Mouse (Mus musculus) spleen, adult 18-20 months (tissue): ENCODE results near the gene Hist1h3b.
"Not testable (repeated sequence)": the region's sequence is repeated elsewhere in the genome, so short reads cannot be mapped to it uniquely, and the experiment has no call there.

ENCODE experiments used
- DNase-seq, 2 experiments: peaks; one replicate each; pipeline ENCODE4 v3.0.0; 2022; ENCODE audit warnings: mixed read lengths in 2 of 2

Hist1h3b gene

DNA sequence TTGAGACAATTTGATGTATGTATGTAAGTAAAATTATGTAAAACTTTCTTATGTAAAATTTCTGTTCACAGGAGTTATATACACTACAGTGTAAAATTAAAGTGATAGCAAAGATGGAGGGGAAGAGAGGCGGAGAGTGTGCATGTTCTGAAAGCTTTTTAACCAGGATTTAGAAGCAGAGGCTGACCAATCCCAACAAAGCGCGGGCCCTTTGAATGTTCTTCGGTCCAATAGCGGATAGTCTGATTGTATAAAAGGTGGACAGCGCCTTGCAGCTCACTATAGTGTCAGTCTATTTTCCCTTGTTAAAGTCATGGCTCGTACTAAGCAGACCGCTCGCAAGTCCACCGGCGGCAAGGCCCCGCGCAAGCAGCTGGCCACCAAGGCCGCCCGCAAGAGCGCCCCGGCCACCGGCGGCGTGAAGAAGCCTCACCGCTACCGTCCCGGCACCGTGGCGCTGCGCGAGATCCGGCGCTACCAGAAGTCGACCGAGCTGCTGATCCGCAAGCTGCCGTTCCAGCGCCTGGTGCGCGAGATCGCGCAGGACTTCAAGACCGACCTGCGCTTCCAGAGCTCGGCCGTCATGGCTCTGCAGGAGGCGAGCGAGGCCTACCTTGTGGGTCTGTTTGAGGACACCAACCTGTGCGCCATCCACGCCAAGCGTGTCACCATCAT lies at the start of gene Hist1h3b:
Gene Hist1h3b, plus strand, starts transcription at position 201 of the 675 bp plus-strand sequence.
- peak; percentile 62 to 84 for DNase-seq

DNA sequence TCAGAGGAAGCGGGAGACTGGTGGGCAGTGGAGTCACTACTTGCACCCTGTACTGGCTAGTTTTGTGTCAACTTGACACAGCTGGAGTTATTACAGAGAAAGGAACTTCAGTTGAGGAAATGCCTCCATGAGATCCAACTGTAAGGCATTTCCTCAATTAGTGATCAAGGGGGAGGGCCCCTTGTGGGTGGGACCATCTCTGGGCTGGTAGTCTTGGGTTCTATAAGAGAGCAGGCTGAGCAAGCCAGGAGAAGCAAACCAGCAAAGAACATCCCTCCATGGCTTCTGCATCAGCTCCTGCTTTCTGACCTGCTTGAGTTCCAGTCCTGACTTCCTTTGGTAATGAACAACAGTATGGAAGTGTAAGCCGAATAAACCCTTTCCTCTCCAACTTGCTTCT lies 49.3 kb upstream of the Hist1h3b start:
- DNase-seq = not testable (repeated sequence)

DNA sequence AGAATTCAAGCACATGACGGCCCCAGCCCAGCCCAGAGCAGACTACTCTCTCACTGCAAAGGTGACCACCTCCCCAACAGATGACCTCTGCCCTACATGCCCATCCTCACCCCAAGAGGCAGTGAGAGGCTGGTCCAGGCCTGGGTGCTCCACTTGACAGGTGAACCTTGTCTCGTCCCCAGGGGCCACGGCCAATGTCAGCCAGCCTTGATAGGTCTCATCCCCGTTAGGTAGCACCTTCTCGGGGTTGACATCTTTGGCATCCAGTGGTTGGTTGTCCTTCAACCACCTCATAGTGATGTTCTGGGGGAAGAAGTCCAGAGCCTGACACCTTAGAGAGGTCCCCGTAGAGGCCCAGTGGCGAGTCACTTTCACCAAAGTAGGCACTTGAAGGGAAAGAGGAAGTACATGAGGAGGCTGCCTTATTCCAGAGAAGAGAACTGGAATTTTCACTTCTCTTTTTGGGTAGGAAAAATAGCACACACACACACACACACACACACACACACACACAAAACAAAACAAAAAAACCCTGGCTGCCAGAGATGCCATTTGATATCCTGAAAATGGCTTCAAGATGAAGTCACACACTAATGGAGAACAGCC lies 46.2 kb upstream of the Hist1h3b start:
- no peak for DNase-seq

DNA sequence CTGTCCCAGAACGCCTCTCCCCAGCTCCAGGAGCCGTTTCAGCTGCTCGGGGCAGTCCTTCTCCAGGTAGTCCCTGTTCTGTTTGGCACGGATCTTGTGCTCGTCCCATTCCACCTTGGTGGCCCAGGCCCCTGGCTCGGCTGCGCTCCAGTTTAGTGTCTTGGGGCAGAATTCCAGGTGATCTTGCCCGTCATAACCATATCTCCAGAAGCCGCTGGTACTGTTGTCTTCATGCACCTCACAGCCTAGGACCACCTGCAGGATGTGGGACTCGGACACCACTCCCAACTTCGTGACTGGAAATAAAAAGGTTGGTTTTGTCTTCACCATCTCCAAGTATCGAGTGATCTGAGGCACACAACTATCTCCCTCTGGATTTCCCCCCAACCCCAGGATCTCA lies 45.3 kb upstream of the Hist1h3b start:
- no peak for DNase-seq

DNA sequence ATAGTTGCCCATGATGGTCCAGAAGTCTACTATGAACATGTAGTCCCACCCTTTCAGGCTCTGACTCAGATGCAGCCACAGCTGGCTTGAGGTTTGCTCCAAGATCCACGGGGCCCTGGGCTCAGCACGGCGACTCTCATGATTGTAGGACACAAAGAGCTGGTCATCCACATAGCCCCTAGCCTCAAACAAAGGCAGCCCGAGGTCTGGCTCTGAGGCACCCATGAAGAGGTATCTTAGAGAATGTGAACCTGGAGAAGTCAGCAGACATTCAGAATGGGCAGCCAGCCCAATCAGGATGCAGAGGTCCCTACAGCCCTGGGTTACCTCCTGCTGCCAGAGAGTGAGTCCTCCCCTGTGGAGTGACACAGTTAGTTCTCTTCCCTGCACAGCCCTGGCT lies 44.0 kb upstream of the Hist1h3b start:
- DNase-seq = no peak

DNA sequence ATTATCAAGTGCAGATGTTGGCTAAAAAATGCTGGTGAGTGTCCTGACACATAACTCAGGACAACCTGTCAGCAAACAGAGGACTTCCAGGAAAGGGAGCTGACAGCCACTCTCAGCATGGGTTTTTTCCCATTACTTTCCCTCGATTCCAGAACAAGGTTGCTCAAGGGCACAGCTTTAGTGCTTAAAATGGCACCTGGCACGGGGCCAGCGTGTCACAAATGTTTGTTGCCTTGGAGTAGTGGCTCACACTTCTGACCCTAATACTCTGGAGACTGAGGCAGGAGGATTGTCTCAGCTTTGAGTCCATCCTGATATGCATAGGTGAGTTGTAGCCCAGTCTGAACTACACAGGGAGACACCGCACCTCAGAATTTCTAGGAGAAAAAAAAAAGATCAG lies 43.4 kb upstream of the Hist1h3b start:
- no peak for DNase-seq

DNA sequence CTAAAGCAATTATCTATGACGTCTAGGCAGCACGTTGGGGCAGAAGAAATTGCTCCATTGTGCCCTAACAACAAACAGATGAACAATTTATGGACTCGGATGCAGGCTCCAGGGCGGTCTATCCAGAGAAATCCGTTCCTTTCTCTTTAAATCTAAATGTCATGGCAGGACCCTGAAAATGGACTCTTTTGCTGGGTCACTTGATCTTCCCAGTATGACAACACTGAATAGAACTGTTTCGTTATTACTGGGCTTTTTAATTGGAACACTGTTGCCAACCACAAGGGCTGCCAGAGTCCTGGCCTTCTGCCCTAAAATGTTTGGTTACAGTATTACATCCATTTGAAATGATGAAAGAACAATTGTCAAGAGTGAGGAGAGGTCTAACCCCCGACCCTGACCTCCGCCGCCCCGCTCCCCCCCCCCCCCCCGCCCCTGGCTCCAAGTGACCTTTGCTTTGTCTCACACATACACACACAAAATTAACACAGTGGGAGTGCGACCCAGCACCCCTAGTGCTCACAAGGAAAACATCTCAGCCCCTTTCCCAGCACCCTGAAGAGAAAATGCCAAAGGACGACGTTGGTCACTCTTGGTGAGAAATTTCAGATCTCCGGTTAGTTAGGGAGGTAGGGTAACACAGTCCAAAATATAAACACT lies 42.2 kb upstream of the Hist1h3b start:
- no peak for DNase-seq

DNA sequence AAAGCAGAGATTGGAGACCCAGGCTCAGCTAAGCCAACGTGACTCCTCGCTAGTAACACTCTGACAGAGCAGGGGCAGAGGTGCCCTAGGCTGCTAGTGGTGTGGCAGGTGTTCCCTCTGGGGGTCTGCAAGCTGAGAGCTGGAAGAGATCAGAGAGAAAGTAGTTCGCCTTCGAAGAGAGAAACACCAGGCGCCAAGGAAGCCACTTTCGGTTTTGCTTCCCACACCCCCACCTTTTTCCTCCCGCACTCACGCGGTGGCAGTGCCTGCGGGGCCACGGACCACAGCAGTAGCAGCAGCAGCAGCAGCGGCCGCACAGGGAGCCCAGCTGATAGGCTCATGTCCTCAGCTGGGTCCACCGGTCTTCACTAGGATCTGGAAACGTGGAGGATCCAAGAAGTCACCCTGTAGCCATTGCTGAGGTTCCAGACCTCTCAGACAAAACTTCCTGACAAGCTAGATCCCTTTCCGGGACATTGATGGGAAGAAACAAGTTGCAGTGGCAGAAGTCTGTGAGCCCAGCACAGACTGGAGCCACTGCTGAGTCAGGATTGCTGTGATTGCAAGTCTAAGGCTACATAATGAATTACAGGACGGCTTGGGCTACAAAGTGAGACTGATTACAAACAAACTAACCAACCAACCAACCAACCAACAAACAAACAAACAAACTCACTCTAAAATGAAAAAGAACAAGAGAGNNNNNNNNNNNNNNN lies 41.5 kb upstream of the Hist1h3b start, which contains the start of gene Hfe:
Gene Hfe, minus strand, starts transcription at position 481 of the 716 bp plus-strand sequence.
- peak; percentile 38 to 54 for DNase-seq

DNA sequence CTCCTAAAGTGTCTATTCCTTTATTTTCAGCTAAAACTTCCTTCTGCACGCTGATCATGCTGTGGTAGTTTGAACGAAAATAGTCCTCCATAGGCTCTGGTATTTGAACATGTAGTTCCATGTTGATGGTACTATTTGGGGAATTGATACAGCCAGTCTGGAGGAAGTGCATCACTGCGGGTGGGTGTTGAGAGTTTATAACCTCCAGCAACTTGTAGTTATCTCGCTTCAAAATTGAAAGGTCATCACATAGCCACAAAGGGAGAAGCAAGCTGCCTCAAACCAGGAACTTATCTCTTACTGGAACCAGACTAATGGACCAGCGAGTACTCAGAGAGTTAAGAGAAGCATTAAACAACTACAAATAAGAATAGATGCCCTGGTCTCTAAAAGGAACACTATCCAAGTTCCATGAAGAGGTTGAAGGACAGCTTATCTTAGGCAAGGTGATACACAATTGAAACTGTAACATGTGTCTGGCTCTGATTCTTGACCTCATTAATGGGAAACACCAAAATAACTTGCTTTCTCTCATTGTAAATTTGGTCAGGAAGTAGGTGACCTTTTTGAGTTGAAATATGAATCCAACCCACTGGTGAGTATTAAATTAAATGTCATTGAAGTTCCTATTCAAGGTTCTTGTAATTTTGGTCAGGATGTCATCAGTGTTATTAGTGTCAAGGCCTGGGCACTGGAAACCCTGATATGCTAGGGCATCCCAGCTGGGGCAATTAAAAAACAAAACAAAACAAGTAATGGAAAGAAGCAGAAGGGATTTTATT lies 35.6 kb upstream of the Hist1h3b start:
- no peak for DNase-seq

DNA sequence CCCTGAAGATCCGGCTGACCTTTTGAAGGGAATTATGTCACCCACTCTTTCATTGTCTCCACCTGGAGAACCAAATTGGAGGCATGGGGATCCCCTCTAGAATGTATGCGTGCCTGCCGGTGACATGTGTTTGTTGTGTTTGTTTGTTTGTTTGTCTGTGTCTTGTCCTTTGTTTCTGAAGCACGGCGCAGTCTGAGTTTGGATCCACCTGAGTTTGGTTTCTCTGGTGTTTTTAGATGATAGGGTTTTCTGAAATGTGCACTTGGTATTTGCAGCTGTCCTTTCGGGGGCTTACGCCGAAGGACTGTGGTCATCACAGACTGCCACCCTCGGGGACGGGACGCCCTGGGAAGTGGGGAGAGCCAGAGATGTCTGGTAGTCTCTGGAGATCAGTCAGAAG lies 34.9 kb upstream of the Hist1h3b start:
- DNase-seq = no peak

DNA sequence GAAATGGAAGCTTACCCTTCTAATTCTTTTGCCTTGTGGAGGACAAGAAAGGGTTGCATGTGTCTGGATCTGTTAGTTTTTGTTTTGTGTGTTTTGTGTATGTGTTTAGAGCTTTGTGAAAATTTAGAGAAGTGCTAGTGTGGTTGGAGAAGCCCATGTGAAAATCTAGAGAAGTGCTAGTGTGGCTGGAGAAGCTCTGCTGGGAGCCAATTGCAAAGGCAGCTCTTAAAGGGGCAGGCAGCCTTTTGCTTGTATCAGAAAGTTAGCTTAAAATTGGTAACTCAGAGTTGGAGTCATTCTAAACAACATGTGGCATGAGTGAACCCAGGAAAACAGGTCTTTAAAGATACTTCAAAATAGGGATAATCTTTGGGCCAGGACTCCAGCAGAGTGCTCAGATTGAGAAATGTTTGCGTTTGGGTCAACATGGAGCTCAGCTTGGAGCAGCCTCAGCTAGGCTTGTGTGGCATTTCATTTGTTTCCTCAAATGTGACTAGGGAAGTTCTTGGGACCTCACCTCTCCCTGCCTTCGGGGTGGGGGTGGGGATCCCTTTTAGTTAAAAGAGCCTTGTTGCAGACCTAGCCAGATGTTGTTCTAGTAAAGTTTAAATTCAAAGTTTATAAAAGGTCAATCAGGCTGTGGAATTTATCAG lies 34.3 kb upstream of the Hist1h3b start:
- not testable (repeated sequence) for DNase-seq

DNA sequence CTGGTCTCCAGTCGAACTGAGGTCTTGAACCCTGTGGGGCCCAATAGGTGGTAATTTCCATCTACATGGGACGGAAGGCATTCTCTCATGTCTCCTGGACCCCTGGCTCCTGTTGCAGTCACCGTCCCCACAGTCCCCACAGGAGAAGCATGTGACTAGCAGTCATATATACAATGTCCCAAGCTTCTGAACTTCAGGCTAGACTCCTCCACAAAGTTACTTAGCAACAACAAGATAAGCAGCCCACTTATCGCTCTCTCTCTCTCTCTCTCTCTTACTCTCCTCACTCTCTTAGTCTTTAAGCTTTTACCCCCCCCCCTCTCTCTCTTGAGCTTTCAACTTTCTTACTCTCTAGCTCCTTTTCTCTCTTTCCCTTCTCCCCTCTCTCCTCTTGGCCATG lies 27.8 kb upstream of the Hist1h3b start:
- no peak for DNase-seq

DNA sequence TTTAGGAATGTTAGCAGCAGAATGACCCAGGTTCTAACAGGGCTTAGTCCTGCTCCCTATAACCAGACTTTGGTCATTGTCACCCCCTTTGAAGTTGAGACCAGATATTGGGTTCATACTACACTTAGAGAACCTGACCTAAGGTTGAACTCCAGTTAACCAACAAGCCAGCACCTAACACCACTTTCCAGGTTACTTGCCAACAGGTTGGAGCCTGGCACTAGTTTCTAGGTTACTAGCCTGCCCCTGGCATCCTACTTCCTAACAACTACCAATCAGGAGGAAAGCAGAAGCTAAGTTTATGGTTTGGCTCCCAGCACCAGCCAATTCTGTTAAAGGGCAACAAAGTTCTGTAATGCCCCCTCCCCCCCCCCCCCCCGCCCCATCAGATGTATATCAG lies 26.9 kb upstream of the Hist1h3b start:
- no peak for DNase-seq

DNA sequence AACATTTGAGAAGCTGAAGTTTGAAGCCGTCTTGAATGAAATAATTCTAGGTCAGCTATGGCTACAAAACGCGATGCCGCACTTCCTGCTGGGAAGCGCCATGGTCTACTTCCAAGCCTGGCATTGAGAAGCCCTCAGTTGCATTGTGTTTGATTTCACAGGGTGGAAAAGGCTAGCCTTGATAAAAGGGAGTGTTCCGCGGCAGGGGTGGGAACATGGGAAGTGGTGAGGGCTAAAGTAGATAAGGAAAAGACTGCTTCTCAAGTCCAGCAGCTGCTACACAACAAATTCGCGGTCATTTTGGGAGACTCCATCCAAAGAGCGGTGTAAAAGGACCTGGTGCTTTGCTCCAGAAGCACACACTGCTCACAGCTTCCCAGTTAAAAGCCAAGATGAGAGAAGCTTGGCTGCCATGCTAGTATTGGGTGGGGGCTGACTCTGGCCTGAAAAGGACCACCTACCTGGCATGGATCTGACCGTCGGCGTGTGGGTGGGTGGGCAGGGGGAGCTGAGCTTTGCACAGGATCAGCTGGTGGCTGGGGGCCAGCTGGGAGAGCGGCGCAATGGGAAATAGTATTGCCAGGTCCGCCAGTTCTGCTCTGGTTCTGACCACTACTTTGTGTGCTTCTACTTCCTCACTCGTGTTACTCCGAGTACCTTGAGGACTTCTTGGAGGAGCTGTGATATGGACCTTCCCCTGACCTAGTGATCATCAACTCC lies 23.4 kb upstream of the Hist1h3b start:
- no peak for DNase-seq

DNA sequence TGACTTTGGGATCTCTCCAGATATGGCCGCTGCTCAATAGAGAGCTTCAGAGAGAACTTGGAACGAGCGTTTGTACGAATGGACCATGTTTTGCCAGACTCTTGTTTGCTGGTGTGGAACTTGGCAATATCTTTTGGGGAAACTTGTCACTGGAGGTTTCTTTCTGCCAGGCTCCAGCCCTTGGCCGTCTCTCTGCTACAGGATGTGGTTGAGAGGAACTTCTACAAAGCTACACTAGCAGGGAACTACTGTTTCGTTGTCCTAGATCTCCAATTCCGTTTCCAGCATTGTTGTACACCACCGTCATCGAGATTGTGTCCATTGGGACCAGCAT lies 22.9 kb upstream of the Hist1h3b start:
- no peak for DNase-seq

DNA sequence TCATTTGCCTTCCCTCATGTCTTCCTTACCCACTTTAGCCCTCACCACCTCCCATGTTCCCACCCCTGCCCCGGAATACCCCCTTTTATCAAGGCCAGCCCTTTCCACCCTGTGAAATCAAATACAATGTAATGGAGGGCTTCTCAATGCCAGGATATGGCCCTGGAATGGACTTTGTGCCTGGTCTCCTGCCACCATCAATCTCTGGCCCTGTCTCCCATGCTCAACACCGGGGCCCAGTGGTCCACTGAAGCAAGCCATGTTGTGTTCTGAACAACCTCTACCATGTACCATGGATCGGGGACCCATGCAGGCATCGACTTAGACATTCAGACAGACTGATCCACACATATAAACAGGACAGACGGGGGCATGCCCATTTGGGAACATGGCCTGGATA lies 22.4 kb upstream of the Hist1h3b start:
- DNase-seq = no peak

DNA sequence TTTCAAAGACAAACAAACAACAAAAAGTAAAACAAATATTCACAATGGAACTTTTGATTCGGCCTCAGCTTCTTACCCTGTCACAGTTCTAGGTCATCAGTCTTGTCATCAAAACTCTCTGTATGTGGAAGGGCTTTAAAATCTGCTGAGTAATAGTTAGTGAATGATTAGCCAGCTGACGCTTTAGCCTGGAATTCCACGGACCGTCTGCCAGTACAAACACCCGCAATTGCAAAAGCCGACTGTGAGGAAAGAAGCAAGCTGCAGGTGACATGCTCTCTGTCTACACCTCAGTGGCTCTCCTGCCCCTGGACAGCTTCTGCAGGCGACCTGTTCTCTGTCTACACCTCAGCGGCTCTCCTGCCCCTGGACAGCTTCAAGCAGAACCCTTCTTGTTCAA lies 21.6 kb upstream of the Hist1h3b start:
- DNase-seq = no peak

DNA sequence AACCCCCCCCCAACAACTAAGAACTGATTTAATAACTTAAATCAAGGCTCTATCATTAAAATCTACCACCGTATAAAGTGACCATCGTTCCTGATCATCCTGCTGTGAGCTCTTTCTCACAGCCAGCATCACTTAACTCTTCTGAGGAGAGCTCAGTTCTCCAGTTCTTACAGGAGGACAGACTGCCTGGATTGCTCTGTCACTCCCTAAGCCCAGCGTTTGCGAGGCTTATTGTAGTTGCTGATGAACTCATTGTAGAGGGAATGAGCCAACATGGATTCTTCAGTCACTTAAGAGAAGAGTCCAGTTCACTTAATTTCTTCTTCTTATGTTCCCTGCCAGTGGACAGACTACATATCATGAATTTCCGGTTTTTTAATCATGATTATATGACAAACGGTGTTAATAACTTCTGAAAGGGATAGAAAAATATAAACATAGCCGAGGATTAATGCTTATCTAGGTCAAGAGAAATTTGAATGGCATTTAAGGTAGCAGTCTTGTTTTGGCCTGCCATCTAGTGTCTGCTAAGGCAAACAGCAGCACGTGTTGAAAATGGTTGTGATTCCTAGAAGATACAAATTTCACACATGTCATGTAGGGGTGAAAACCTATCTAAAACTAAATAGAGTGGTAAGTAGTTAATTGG lies 19.8 kb upstream of the Hist1h3b start:
- no peak for DNase-seq

DNA sequence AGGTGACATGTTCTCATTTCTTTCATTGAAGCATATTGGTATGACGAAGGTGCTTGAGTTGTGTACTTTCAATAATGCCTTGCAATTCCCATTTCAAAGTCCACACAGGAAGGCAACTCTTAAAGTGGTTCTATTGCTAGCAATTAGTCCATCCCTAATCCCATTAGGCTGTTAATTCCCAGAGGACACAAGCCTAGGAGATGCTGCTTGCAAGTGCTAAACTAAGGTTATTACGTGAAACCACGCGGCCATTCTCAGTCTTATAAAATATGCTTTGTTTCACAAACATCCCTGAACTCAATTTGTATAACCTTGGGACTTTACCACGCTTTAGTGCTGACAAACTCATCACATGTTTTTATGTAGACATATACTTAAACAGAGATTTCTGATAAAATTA lies 15.0 kb upstream of the Hist1h3b start:
- no peak for DNase-seq

DNA sequence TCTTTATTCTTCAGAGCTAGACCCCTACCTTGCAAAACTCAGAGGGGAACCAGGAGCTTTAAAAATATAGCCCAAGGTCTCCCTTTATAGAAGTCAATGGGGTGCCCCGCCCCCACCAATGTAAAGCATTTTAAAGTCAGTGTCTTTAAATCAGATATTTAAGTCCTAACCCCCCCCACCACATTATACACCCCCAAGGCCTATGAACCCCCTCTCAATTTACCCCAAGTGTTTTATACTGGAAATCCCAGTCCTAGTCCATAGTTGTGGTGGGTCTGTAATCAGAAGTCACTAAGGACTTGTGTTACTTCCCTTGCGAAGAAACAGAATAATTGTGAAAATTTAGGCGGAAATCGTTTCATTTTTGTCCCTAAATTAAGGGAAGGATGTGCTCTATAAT lies 14.0 kb upstream of the Hist1h3b start:
- peak in 1 of 2 experiments; percentile 49 for DNase-seq

DNA sequence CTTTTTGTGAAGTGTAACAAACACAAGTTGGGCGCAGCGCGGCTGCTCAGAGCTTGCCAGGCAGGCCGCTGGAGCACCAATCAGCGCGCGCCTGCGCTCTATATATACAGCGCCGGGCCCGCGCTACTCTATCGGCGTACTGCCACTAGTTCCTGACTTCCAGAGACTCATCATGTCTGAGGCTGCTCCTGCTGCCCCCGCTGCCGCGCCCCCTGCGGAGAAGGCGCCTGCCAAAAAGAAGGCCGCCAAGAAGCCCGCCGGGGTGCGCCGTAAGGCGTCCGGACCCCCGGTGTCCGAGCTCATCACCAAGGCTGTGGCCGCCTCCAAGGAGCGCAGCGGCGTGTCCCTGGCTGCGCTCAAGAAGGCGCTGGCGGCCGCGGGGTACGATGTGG lies 13.4 kb upstream of the Hist1h3b start, which contains the start of gene Hist1h1c:
Gene Hist1h1c, plus strand, starts transcription at position 132 of the 392 bp plus-strand sequence.
- DNase-seq = peak; percentile 86 to 89
